28 mouse cellular contexts compared by ENCODE assay signal in the genomic region with DNA sequence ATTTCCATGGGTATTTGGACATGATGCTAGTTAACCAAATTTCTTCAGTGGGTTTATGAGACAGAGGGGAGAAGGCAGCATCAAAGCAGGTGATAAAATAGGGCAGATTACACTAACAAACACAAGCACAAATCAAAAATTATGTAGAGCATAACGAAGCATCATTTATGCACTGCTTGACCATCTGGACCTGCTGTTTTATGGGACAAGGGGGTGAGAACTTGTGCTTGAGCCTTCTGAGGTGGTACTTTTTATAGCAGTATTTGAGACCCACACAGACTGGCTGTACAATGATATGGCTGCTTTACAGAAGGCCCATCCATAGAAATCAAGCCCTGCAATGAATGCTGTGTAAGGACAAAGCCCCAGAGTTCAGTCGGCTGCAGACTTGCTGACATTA. TPM values are rescaled to one million over a fixed set of nuclear protein-coding genes. Genes with fewer than 3 reads are reported as not detected.
DNase-seq lines count a peak whose midpoint lies in the region; ATAC-seq and TF ChIP-seq lines count a peak whose summit lies in the region.
"Had no signal": no experiment of that assay in that cellular context is flagged by ENCODE, and none has a peak within 500 bp of the region (broad histone marks: within the 10 kb centered on the region; RNA-seq: fewer than 3 reads in every experiment).

No protein-coding gene starts in this region.

- H3K9ac ChIP-seq in midbrain, postnatal 0 days (replicated peaks; ENCODE audit: low read length, poor library complexity, severe bottlenecking), result no peak overlapping the region
- no peak overlapping the region for H3K9ac ChIP-seq in midbrain, embryonic 16.5 days (ENCODE audit: low read depth, low read length)
- H3K9ac ChIP-seq in forebrain, embryonic 14.5 days (ENCODE audit: low read length), result no peak overlapping the region
- H3K9ac ChIP-seq: embryonic facial prominence, embryonic 13.5 days; heart, embryonic 12.5 days; limb, embryonic 13.5 days; lung, embryonic 15.5 days; midbrain, embryonic 15.5 days had no signal

- H3K9me3 ChIP-seq in midbrain, postnatal 0 days (ENCODE audit: low read length), result no peaks in the 10 kb centered on the region
- no peaks in the 10 kb centered on the region for H3K9me3 ChIP-seq in midbrain, embryonic 16.5 days (replicated peaks; ENCODE audit: control insufficient read depth, low read length, poor library complexity, severe bottlenecking)
- no peaks in the 10 kb centered on the region for H3K9me3 ChIP-seq in forebrain, embryonic 14.5 days (replicated peaks; ENCODE audit: control insufficient read depth, low read length)
- H3K9me3 ChIP-seq: embryonic facial prominence, embryonic 13.5 days; forebrain, embryonic 10.5 days; heart, embryonic 12.5 days; limb, embryonic 13.5 days; lung, embryonic 15.5 days; midbrain, embryonic 10.5 days; midbrain, embryonic 15.5 days had no signal

- no peak overlapping the region for H3K4me2 ChIP-seq in midbrain, postnatal 0 days (ENCODE audit: low read depth, low read length, poor library complexity, severe bottlenecking)
- H3K4me2 ChIP-seq in midbrain, embryonic 16.5 days (ENCODE audit: low read length), result no peak overlapping the region
- H3K4me2 ChIP-seq in forebrain, embryonic 14.5 days (ENCODE audit: low read length), result no peak overlapping the region
- H3K4me2 ChIP-seq: embryonic facial prominence, embryonic 13.5 days; heart, embryonic 12.5 days; limb, embryonic 13.5 days; liver, embryonic 11.5 days; lung, embryonic 15.5 days; midbrain, embryonic 15.5 days had no signal

- 80% methylated on average over 2 of the region's 2 CpGs for WGBS in midbrain, postnatal 0 days
- WGBS in midbrain, embryonic 16.5 days, result 83% methylated on average over 2 of the region's 2 CpGs
- 83% methylated on average over 2 of the region's 2 CpGs for WGBS in forebrain, embryonic 14.5 days

- H3K27ac ChIP-seq in midbrain, postnatal 0 days (ENCODE audit: low read depth, low read length), result no peak overlapping the region
- no peak overlapping the region for H3K27ac ChIP-seq in midbrain, embryonic 16.5 days (ENCODE audit: low read length)
- H3K27ac ChIP-seq in forebrain, embryonic 14.5 days (ENCODE audit: low read depth, low read length), result no peak overlapping the region
- H3K27ac ChIP-seq in layer of hippocampus, adult 2 months, result no peak overlapping the region
- H3K27ac ChIP-seq: embryonic facial prominence, embryonic 13.5 days; forebrain, embryonic 10.5 days; heart, adult 2 months; limb, embryonic 13.5 days; lung, embryonic 15.5 days; midbrain, embryonic 10.5 days; midbrain, embryonic 15.5 days had no signal

- no peaks in the 10 kb centered on the region for H3K4me1 ChIP-seq in midbrain, postnatal 0 days (ENCODE audit: insufficient read depth, low read length)
- H3K4me1 ChIP-seq in midbrain, embryonic 16.5 days (ENCODE audit: control insufficient read depth, insufficient read depth, low read length), result no peaks in the 10 kb centered on the region
- no peaks in the 10 kb centered on the region for H3K4me1 ChIP-seq in forebrain, embryonic 14.5 days (ENCODE audit: control insufficient read depth, insufficient read depth, low read length)
- H3K4me1 ChIP-seq: embryonic facial prominence, embryonic 13.5 days; forebrain, embryonic 10.5 days; lung, embryonic 15.5 days; midbrain, embryonic 10.5 days; midbrain, embryonic 15.5 days had no signal

- H3K4me3 ChIP-seq in midbrain, postnatal 0 days (ENCODE audit: low read depth, low read length), result no peak overlapping the region
- no peak overlapping the region for H3K4me3 ChIP-seq in midbrain, embryonic 16.5 days (ENCODE audit: low read depth, low read length)
- no peak overlapping the region for H3K4me3 ChIP-seq in forebrain, embryonic 14.5 days (ENCODE audit: low read depth, low read length)
- no peak overlapping the region for H3K4me3 ChIP-seq in layer of hippocampus, adult 2 months
- H3K4me3 ChIP-seq: embryonic facial prominence, embryonic 13.5 days; forebrain, embryonic 10.5 days; heart, adult 2 months; heart, embryonic 12.5 days; limb, embryonic 13.5 days; lung, embryonic 15.5 days; midbrain, embryonic 10.5 days; midbrain, embryonic 15.5 days; myocyte had no signal

- no peaks in the 10 kb centered on the region for H3K36me3 ChIP-seq in midbrain, postnatal 0 days (ENCODE audit: insufficient read depth, low read length)
- no peaks in the 10 kb centered on the region for H3K36me3 ChIP-seq in midbrain, embryonic 16.5 days (ENCODE audit: control insufficient read depth, insufficient read depth, low read length)
- no peaks in the 10 kb centered on the region for H3K36me3 ChIP-seq in forebrain, embryonic 14.5 days (ENCODE audit: control insufficient read depth, insufficient read depth, low read length)
- H3K36me3 ChIP-seq: embryonic facial prominence, embryonic 13.5 days; forebrain, embryonic 10.5 days; heart, embryonic 12.5 days; limb, embryonic 13.5 days; lung, embryonic 15.5 days; midbrain, embryonic 10.5 days; midbrain, embryonic 15.5 days had no signal

- ATAC-seq in cerebellum, adult (ENCODE audit: insufficient number of reproducible peaks, low FRiP score, low TSS enrichment), result peak; percentile 61
- no peak for ATAC-seq in midbrain, postnatal 0 days (ENCODE audit: low FRiP score)
- ATAC-seq in midbrain, embryonic 16.5 days, result no peak
- no peak for ATAC-seq in forebrain, embryonic 14.5 days
- ATAC-seq: forebrain, embryonic 16.5 days; inflammation-experienced regulatory T-cells, adult 6 months; midbrain, embryonic 15.5 days had no signal

- TF ChIP-seq CTCF in midbrain, postnatal 0 days (IDR thresholded peaks at IDR 0.05), result no peak
- TF ChIP-seq CTCF in layer of hippocampus, adult 2 months (conservative IDR thresholded peaks at IDR 0.05), result no peak

- DNase-seq in cerebellum, postnatal 4 days (ENCODE audit: low spot score in 2 of 2), result no peak
- DNase-seq in midbrain, postnatal 0 days (ENCODE audit: low spot score), result peak; percentile 10
- peak; percentile 6 to 11 for DNase-seq in cerebellum, postnatal 25 days
- no peak for DNase-seq in forebrain, embryonic 14.5 days (ENCODE audit: low spot score)
- no peak for DNase-seq in layer of hippocampus, adult 2 months (ENCODE audit: low spot score in 2 of 2)
- no peak for DNase-seq in adipocyte (ENCODE audit: low spot score)
- DNase-seq: heart, adult 2 months; heart, postnatal 4 days; kidney, adult 11 months; kidney, postnatal 14 days; right cerebral cortex, adult 18-20 months; thymus, adult 2 months; thymus, postnatal 36 days had no signal

- no peaks in the 10 kb centered on the region for H3K27me3 ChIP-seq in midbrain, postnatal 0 days (ENCODE audit: insufficient read depth, low read length)
- no peaks in the 10 kb centered on the region for H3K27me3 ChIP-seq in midbrain, embryonic 16.5 days (ENCODE audit: control insufficient read depth, insufficient read depth, low read depth, low read length)
- no peaks in the 10 kb centered on the region for H3K27me3 ChIP-seq in forebrain, embryonic 14.5 days (replicated peaks; ENCODE audit: control insufficient read depth, insufficient read depth, low read length)
- H3K27me3 ChIP-seq: CH12.LX; embryonic facial prominence, embryonic 13.5 days; heart, embryonic 12.5 days; limb, embryonic 13.5 days; lung, embryonic 15.5 days; midbrain, embryonic 15.5 days had no signal

RNA-seq across cellular contexts. Expression of gene Il15, which starts 46.9 kb away (rescaled TPM):
- 1.9 TPM in 1 of 2 replicates, not detected in the other for total RNA-seq in midbrain, postnatal 0 days (2014; rRNA removed)
- polyA plus RNA-seq in midbrain, postnatal 0 days (2015; fragmentation: Nextera tagmentation; extraction: Ambion mirVana), result 1.2 and 1.9 TPM in 2 replicates
- polyA plus RNA-seq in midbrain, embryonic 16.5 days (2015; fragmentation: Nextera tagmentation; extraction: Ambion mirVana), result 1.1 TPM in 2 replicates
- polyA plus RNA-seq in forebrain, embryonic 14.5 days (2014; fragmentation: Nextera tagmentation; extraction: Ambion mirVana), result 1.1 and 1.4 TPM in 2 replicates
- 1 to 10 TPM in 1 of 2 experiments, under 1 TPM in 1; 0.51 to 1.9 TPM for total RNA-seq in layer of hippocampus, adult 2 months (2021)
- polyA plus RNA-seq: C2C12 had no signal

Comparison
In these comparisons a context has a peak if more than half of its experiments do, and no peak if none do; other contexts are left out.
1. DNase-seq: peak in midbrain, postnatal 0 days (single experiment) and cerebellum, postnatal 25 days (2 of 2); none in cerebellum, postnatal 4 days (0 of 2), forebrain, embryonic 14.5 days (single experiment), layer of hippocampus, adult 2 months (0 of 2) and adipocyte (single experiment).